Mouse (Mus musculus): Measurements from ENCODE around the gene Ctsw. TPM values are rescaled to one million over a fixed set of nuclear protein-coding genes. Genes with fewer than 3 reads are reported as not detected.

Gene Ctsw
- polyA plus RNA-seq, 2 experiments: 0.33 to 0.96 TPM

GRCm38 (mm10) chr19:5484496-5484895 lies 16.2 kb upstream of the Ctsw start:
- Histone ChIP-seq H3K27ac (replicated peaks; ENCODE audit: low read depth, low read length) (no peak overlapping the region), H3K9me3 (ENCODE audit: control insufficient read depth, low read length) (no peaks in the 10 kb centered on the region), H3K36me3 (ENCODE audit: control insufficient read depth, insufficient read depth, low read length) (peaks cover 69% of the 10 kb centered on the region), H3K4me1 (ENCODE audit: control insufficient read depth, insufficient read depth, low read length) (peaks cover 11% of the 10 kb centered on the region), H3K27me3 (ENCODE audit: control insufficient read depth, insufficient read depth, low read length) (no peaks in the 10 kb centered on the region), H3K4me3 (replicated peaks; ENCODE audit: low read length) (no peak overlapping the region), H3K9ac (ENCODE audit: low read depth, low read length, severe bottlenecking) (no peak overlapping the region), H3K4me2 (replicated peaks; ENCODE audit: low read depth, low read length, severe bottlenecking) (no peak overlapping the region)
- ATAC-seq (ENCODE audit: low FRiP score, low read depth): no peak
- no peak for DNase-seq (ENCODE audit: low spot score)
- TF ChIP-seq POLR2A (IDR thresholded peaks at IDR 0.05; ENCODE audit: borderline replicate concordance, extremely low read depth, insufficient read depth, insufficient read length): no peak
- WGBS: 95% methylated on average over 5 of the region's 5 CpGs

- Histone ChIP-seq H3K4me3 (replicated peaks; ENCODE audit: low read length) (no peak overlapping the region), H3K36me3 (ENCODE audit: control insufficient read depth, insufficient read depth, low read length) (peaks cover 77% of the 10 kb centered on the region), H3K27me3 (ENCODE audit: control insufficient read depth, insufficient read depth, low read length) (no peaks in the 10 kb centered on the region), H3K4me1 (ENCODE audit: control insufficient read depth, insufficient read depth, low read length) (peaks cover 8% of the 10 kb centered on the region; the same call in 1 of the 2 replicates), H3K9me3 (ENCODE audit: control insufficient read depth, low read length) (no peaks in the 10 kb centered on the region), H3K27ac (replicated peaks; ENCODE audit: low read depth, low read length) (no peak overlapping the region), H3K9ac (ENCODE audit: low read depth, low read length, severe bottlenecking) (no peak overlapping the region), H3K4me2 (replicated peaks; ENCODE audit: low read depth, low read length, severe bottlenecking) (no peak overlapping the region)
- DNase-seq (ENCODE audit: low spot score): no peak
- no peak for ATAC-seq (ENCODE audit: low FRiP score, low read depth)
- TF ChIP-seq POLR2A (IDR thresholded peaks at IDR 0.05; ENCODE audit: borderline replicate concordance, extremely low read depth, insufficient read depth, insufficient read length): no peak
- 92% methylated on average over 19 of the region's 19 CpGs for WGBS
These were observed 15.4 kb upstream of the Ctsw start for GRCm38 (mm10) chr19:5483386-5484359.

- DNase-seq (ENCODE audit: low spot score) (no peak), ATAC-seq (ENCODE audit: low FRiP score, low read depth) (no peak)
- Histone ChIP-seq H3K27me3 (ENCODE audit: control insufficient read depth, insufficient read depth, low read length) (no peaks in the 10 kb centered on the region), H3K9me3 (ENCODE audit: control insufficient read depth, low read length) (no peaks in the 10 kb centered on the region), H3K27ac (replicated peaks; ENCODE audit: low read depth, low read length) (no peak overlapping the region), H3K4me2 (replicated peaks; ENCODE audit: low read depth, low read length, severe bottlenecking) (no peak overlapping the region), H3K4me3 (replicated peaks; ENCODE audit: low read length) (no peak overlapping the region), H3K4me1 (ENCODE audit: control insufficient read depth, insufficient read depth, low read length) (peaks cover under 1% of the 10 kb centered on the region; the same call in 1 of the 2 replicates), H3K9ac (ENCODE audit: low read depth, low read length, severe bottlenecking) (no peak overlapping the region), H3K36me3 (ENCODE audit: control insufficient read depth, insufficient read depth, low read length) (peaks cover 96% of the 10 kb centered on the region)
- WGBS: 95% methylated on average over 10 of the region's 10 CpGs
- no peak for TF ChIP-seq POLR2A (IDR thresholded peaks at IDR 0.05; ENCODE audit: borderline replicate concordance, extremely low read depth, insufficient read depth, insufficient read length)
These were observed 13.1 kb upstream of the Ctsw start for GRCm38 (mm10) chr19:5481398-5481797.

GRCm38 (mm10) chr19:5480016-5480415 lies 11.7 kb upstream of the Ctsw start:
- no peak for TF ChIP-seq POLR2A (IDR thresholded peaks at IDR 0.05; ENCODE audit: borderline replicate concordance, extremely low read depth, insufficient read depth, insufficient read length)
- DNase-seq (ENCODE audit: low spot score) (no peak), ATAC-seq (ENCODE audit: low FRiP score, low read depth) (no peak)
- Histone ChIP-seq H3K4me3 (replicated peaks; ENCODE audit: low read length) (no peak overlapping the region), H3K4me1 (ENCODE audit: control insufficient read depth, insufficient read depth, low read length) (peaks cover 9% of the 10 kb centered on the region), H3K9ac (ENCODE audit: low read depth, low read length, severe bottlenecking) (no peak overlapping the region), H3K9me3 (ENCODE audit: control insufficient read depth, low read length) (no peaks in the 10 kb centered on the region), H3K27me3 (ENCODE audit: control insufficient read depth, insufficient read depth, low read length) (no peaks in the 10 kb centered on the region), H3K4me2 (replicated peaks; ENCODE audit: low read depth, low read length, severe bottlenecking) (no peak overlapping the region), H3K27ac (replicated peaks; ENCODE audit: low read depth, low read length) (no peak overlapping the region), H3K36me3 (ENCODE audit: control insufficient read depth, insufficient read depth, low read length) (peaks cover 82% of the 10 kb centered on the region)
- WGBS: 91% methylated on average over 10 of the region's 10 CpGs

GRCm38 (mm10) chr19:5477668-5478300 lies 9.5 kb upstream of the Ctsw start:
- H3K4me2 ChIP-seq (replicated peaks; ENCODE audit: low read depth, low read length, severe bottlenecking): no peak overlapping the region
- no peak overlapping the region for H3K4me3 ChIP-seq (replicated peaks; ENCODE audit: low read length)
- H3K9ac ChIP-seq (ENCODE audit: low read depth, low read length, severe bottlenecking): no peak overlapping the region
- no peaks in the 10 kb centered on the region for H3K27me3 ChIP-seq (ENCODE audit: control insufficient read depth, insufficient read depth, low read length)
- no peaks in the 10 kb centered on the region for H3K9me3 ChIP-seq (ENCODE audit: control insufficient read depth, low read length)
- H3K36me3 ChIP-seq (ENCODE audit: control insufficient read depth, insufficient read depth, low read length): peaks cover 60% of the 10 kb centered on the region
- no peak overlapping the region for H3K27ac ChIP-seq (replicated peaks; ENCODE audit: low read depth, low read length)
- peaks cover 16% of the 10 kb centered on the region for H3K4me1 ChIP-seq (ENCODE audit: control insufficient read depth, insufficient read depth, low read length)
- no peak for TF ChIP-seq POLR2A (IDR thresholded peaks at IDR 0.05; ENCODE audit: borderline replicate concordance, extremely low read depth, insufficient read depth, insufficient read length)
- WGBS: 91% methylated on average over 17 of the region's 18 CpGs
- DNase-seq (ENCODE audit: low spot score) (no peak), ATAC-seq (ENCODE audit: low FRiP score, low read depth) (no peak)
